Mouse (Mus musculus): Measurements from ENCODE around the gene Cpped1. TPM values are rescaled to one million over a fixed set of nuclear protein-coding genes. Genes with fewer than 3 reads are reported as not detected.

Cpped1 gene
- polyA plus RNA-seq, 1 experiment from 2014 or later: 28.7 TPM

GRCm38 (mm10) chr16:11828816-11829215 lies 80.4 kb downstream of the Cpped1 start:
- WGBS: 82% methylated on average over 1 of the region's 1 CpGs
- no peak overlapping the region for H3K4me2 ChIP-seq (replicated peaks)
- no peak overlapping the region for H3K9ac ChIP-seq
- H3K36me3 ChIP-seq: no peaks in the 10 kb centered on the region
- no peak overlapping the region for H3K4me3 ChIP-seq (replicated peaks)
- H3K27ac ChIP-seq: no peak overlapping the region
- no peaks in the 10 kb centered on the region for H3K9me3 ChIP-seq
- no peaks in the 10 kb centered on the region for H3K27me3 ChIP-seq (replicated peaks)
- ATAC-seq: no peak
- no peaks in the 10 kb centered on the region for H3K4me1 ChIP-seq (replicated peaks)

- Histone ChIP-seq H3K4me1 (replicated peaks) (no peaks in the 10 kb centered on the region), H3K4me2 (replicated peaks) (no peak overlapping the region), H3K36me3 (no peaks in the 10 kb centered on the region), H3K9ac (no peak overlapping the region), H3K4me3 (replicated peaks) (no peak overlapping the region), H3K27ac (no peak overlapping the region), H3K27me3 (replicated peaks) (no peaks in the 10 kb centered on the region), H3K9me3 (no peaks in the 10 kb centered on the region)
- no peak for ATAC-seq
- WGBS: 66% methylated on average over 7 of the region's 7 CpGs
Measured at GRCm38 (mm10) chr16:11824833-11825232, 84.4 kb downstream of the Cpped1 start.

GRCm38 (mm10) chr16:11824385-11824784 lies 84.9 kb downstream of the Cpped1 start:
- H3K27ac ChIP-seq: no peak overlapping the region
- WGBS: 68% methylated on average over 8 of the region's 8 CpGs
- H3K27me3 ChIP-seq (replicated peaks): no peaks in the 10 kb centered on the region
- no peaks in the 10 kb centered on the region for H3K9me3 ChIP-seq
- no peak overlapping the region for H3K4me3 ChIP-seq (replicated peaks)
- no peak overlapping the region for H3K4me2 ChIP-seq (replicated peaks)
- ATAC-seq: no peak
- no peaks in the 10 kb centered on the region for H3K36me3 ChIP-seq
- no peak overlapping the region for H3K9ac ChIP-seq
- H3K4me1 ChIP-seq (replicated peaks): no peaks in the 10 kb centered on the region

GRCm38 (mm10) chr16:11820791-11821190 lies 88.5 kb downstream of the Cpped1 start:
- no peaks in the 10 kb centered on the region for H3K36me3 ChIP-seq
- H3K9me3 ChIP-seq: no peaks in the 10 kb centered on the region
- no peak overlapping the region for H3K9ac ChIP-seq
- no peak for ATAC-seq
- no peaks in the 10 kb centered on the region for H3K27me3 ChIP-seq (replicated peaks)
- H3K4me1 ChIP-seq (replicated peaks): no peaks in the 10 kb centered on the region
- no peak overlapping the region for H3K4me3 ChIP-seq (replicated peaks)
- WGBS: 80% methylated on average over 7 of the region's 7 CpGs
- H3K27ac ChIP-seq: no peak overlapping the region
- H3K4me2 ChIP-seq (replicated peaks): no peak overlapping the region

GRCm38 (mm10) chr16:11814935-11815650 lies 94.2 kb downstream of the Cpped1 start:
- no peak for ATAC-seq
- H3K36me3 ChIP-seq: no peaks in the 10 kb centered on the region

GRCm38 (mm10) chr16:11812119-11812518 lies 97.1 kb downstream of the Cpped1 start:
- WGBS: 72% methylated on average over 8 of the region's 8 CpGs

More at GRCm38 (mm10) chr16:11814935-11815650, 94.2 kb downstream of the Cpped1 start:
- Histone ChIP-seq H3K4me1 (replicated peaks) (no peaks in the 10 kb centered on the region), H3K4me2 (replicated peaks) (no peak overlapping the region), H3K9ac (no peak overlapping the region), H3K4me3 (replicated peaks) (no peak overlapping the region), H3K27me3 (replicated peaks) (no peaks in the 10 kb centered on the region), H3K27ac (no peak overlapping the region), H3K9me3 (no peaks in the 10 kb centered on the region)
- 80% methylated on average over 10 of the region's 10 CpGs for WGBS

GRCm38 (mm10) chr16:11809615-11810014 lies 99.6 kb downstream of the Cpped1 start:
- H3K27ac ChIP-seq: no peak overlapping the region
- 64% methylated on average over 8 of the region's 8 CpGs for whole genome bisulfite sequencing
- H3K36me3 ChIP-seq: no peaks in the 10 kb centered on the region
- no peak overlapping the region for H3K9ac ChIP-seq
- ATAC-seq: no peak
- H3K4me1 ChIP-seq (replicated peaks): no peaks in the 10 kb centered on the region
- H3K9me3 ChIP-seq: no peaks in the 10 kb centered on the region
- H3K4me3 ChIP-seq (replicated peaks): no peak overlapping the region
- H3K4me2 ChIP-seq (replicated peaks): no peak overlapping the region
- no peaks in the 10 kb centered on the region for H3K27me3 ChIP-seq (replicated peaks)

More at GRCm38 (mm10) chr16:11812119-11812518, 97.1 kb downstream of the Cpped1 start:
- Histone ChIP-seq H3K9ac (no peak overlapping the region), H3K4me2 (replicated peaks) (no peak overlapping the region), H3K4me3 (replicated peaks) (no peak overlapping the region), H3K4me1 (replicated peaks) (no peaks in the 10 kb centered on the region), H3K27ac (no peak overlapping the region), H3K36me3 (no peaks in the 10 kb centered on the region), H3K27me3 (replicated peaks) (no peaks in the 10 kb centered on the region), H3K9me3 (no peaks in the 10 kb centered on the region)
- ATAC-seq: no peak

GRCm38 (mm10) chr16:11801960-11802539 lies 107.2 kb downstream of the Cpped1 start:
- Histone ChIP-seq H3K9me3 (no peaks in the 10 kb centered on the region), H3K27me3 (replicated peaks) (no peaks in the 10 kb centered on the region), H3K9ac (no peak overlapping the region), H3K4me3 (replicated peaks) (no peak overlapping the region), H3K4me2 (replicated peaks) (no peak overlapping the region), H3K4me1 (replicated peaks) (no peaks in the 10 kb centered on the region), H3K36me3 (no peaks in the 10 kb centered on the region), H3K27ac (no peak overlapping the region)
- ATAC-seq: no peak
- WGBS: 88% methylated on average over 7 of the region's 7 CpGs

- Histone ChIP-seq H3K4me3 (replicated peaks) (no peak overlapping the region), H3K9me3 (no peaks in the 10 kb centered on the region), H3K4me1 (replicated peaks) (no peaks in the 10 kb centered on the region), H3K36me3 (no peaks in the 10 kb centered on the region), H3K9ac (no peak overlapping the region), H3K27me3 (replicated peaks) (no peaks in the 10 kb centered on the region), H3K27ac (no peak overlapping the region), H3K4me2 (replicated peaks) (no peak overlapping the region)
- no peak for ATAC-seq
- 70% methylated on average over 7 of the region's 7 CpGs for WGBS
Measured at GRCm38 (mm10) chr16:11795758-11796460, 113.3 kb downstream of the Cpped1 start.

GRCm38 (mm10) chr16:11794628-11795027 lies 114.6 kb downstream of the Cpped1 start:
- H3K27me3 ChIP-seq (replicated peaks): no peaks in the 10 kb centered on the region
- no peak for ATAC-seq
- WGBS: 84% methylated on average over 4 of the region's 4 CpGs
- H3K4me1 ChIP-seq (replicated peaks): no peaks in the 10 kb centered on the region
- H3K4me3 ChIP-seq (replicated peaks): no peak overlapping the region
- no peaks in the 10 kb centered on the region for H3K9me3 ChIP-seq
- no peak overlapping the region for H3K27ac ChIP-seq
- H3K9ac ChIP-seq: no peak overlapping the region
- no peak overlapping the region for H3K4me2 ChIP-seq (replicated peaks)
- H3K36me3 ChIP-seq: no peaks in the 10 kb centered on the region

- WGBS: 47% methylated on average over 2 of the region's 2 CpGs
- H3K4me2 ChIP-seq (replicated peaks): no peak overlapping the region
- H3K4me3 ChIP-seq (replicated peaks): no peak overlapping the region
- no peak overlapping the region for H3K9ac ChIP-seq
- no peaks in the 10 kb centered on the region for H3K36me3 ChIP-seq
- no peaks in the 10 kb centered on the region for H3K9me3 ChIP-seq
- H3K27me3 ChIP-seq (replicated peaks): no peaks in the 10 kb centered on the region
- H3K4me1 ChIP-seq (replicated peaks): no peaks in the 10 kb centered on the region
- ATAC-seq: no peak
- no peak overlapping the region for H3K27ac ChIP-seq
Measured at GRCm38 (mm10) chr16:11793391-11793790, 115.9 kb downstream of the Cpped1 start.

- no peak overlapping the region for H3K4me2 ChIP-seq (replicated peaks)
- no peak for ATAC-seq
- H3K27me3 ChIP-seq (replicated peaks): no peaks in the 10 kb centered on the region
- no peaks in the 10 kb centered on the region for H3K36me3 ChIP-seq
- H3K4me1 ChIP-seq (replicated peaks): no peaks in the 10 kb centered on the region
- no peak overlapping the region for H3K27ac ChIP-seq
- no peak overlapping the region for H3K4me3 ChIP-seq (replicated peaks)
- no peaks in the 10 kb centered on the region for H3K9me3 ChIP-seq
- WGBS: 93% methylated on average over 3 of the region's 3 CpGs
- H3K9ac ChIP-seq: no peak overlapping the region
Measured at GRCm38 (mm10) chr16:11790476-11790875, 118.8 kb downstream of the Cpped1 start.
